Mouse (Mus musculus): ENCODE results near the gene Mtmr12.

- no peak for TF ChIP-seq CTCF (IDR thresholded peaks at IDR 0.05; ENCODE audit: low read depth, low read length)
- no peak for TF ChIP-seq POLR2A (IDR thresholded peaks at IDR 0.05; ENCODE audit: borderline replicate concordance, low read depth, low read length)
Observed at GRCm38 (mm10) chr15:12230243-12230935, 25.6 kb downstream of the Mtmr12 start.
